Comparison of ENCODE assay signal across 9 mouse cellular contexts in the genomic region with DNA sequence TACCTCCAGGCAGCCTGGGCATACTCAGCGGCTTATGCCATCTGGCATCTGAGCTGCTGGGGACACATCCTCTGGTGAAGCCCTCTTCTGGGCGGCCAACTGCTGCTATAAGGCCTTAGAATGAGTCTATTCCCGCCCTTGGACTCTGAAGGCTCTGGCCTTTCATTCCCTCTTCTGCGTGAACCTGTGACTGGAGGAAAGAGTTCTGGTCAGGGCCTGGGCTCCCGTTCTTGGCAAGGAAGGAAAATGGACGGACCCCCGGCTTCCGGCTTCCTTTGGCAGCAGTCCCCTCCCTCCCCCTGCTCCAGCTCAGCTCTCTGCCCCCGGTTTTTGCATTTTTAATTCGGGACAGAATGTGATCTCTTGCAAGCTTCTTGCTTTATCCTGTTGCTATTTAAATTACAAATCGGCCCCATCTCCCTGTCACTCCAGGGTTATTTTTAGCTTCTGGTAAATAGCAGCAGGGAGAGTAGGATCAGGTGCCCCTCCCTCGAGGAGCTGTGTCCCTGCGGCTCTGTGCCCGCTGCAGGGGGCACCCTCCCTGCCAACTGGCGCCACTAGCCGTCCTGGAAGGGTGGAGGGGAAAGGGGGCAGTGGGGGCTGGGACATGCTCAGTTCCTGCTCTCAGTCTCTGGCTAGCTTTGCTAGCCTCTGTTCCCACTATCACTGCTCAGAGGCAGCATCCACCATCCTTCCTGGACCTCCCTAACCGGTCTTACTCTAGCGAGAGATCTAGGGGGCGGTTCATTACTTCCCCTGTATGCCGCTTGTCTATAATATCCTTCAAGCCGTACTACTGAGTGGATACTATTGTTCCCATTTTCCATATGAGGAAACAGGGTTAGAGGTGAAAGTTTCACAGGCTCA. TPM values are rescaled to one million over a fixed set of nuclear protein-coding genes. Genes with fewer than 3 reads are reported as not detected.
DNase-seq lines count a peak whose midpoint lies in the region; ATAC-seq lines count a peak whose summit lies in the region.
"Had no signal": no experiment of that assay in that cellular context is flagged by ENCODE, and none has a peak within 500 bp of the region (broad histone marks: within the 10 kb centered on the region; RNA-seq: fewer than 3 reads in every experiment).

No protein-coding gene starts in this region.

- H3K36me3 ChIP-seq in neural tube, embryonic 12.5 days: no peaks in the 10 kb centered on the region
- no peaks in the 10 kb centered on the region for H3K36me3 ChIP-seq in forebrain, embryonic 12.5 days (replicated peaks)
- no peaks in the 10 kb centered on the region for H3K36me3 ChIP-seq in midbrain, embryonic 14.5 days (ENCODE audit: control insufficient read depth, insufficient read depth, low read length)

- H3K27ac ChIP-seq in neural tube, embryonic 12.5 days: no peak overlapping the region
- peak overlapping the region; percentile 61 for H3K27ac ChIP-seq in forebrain, embryonic 12.5 days
- H3K27ac ChIP-seq in midbrain, embryonic 14.5 days (replicated peaks; ENCODE audit: low read depth, low read length): peak overlapping the region; percentile 49; the same call in 1 of the 2 replicates

- peaks cover 31% of the 10 kb centered on the region for H3K27me3 ChIP-seq in neural tube, embryonic 12.5 days (replicated peaks)
- peaks cover 64% of the 10 kb centered on the region for H3K27me3 ChIP-seq in forebrain, embryonic 12.5 days
- H3K27me3 ChIP-seq in midbrain, embryonic 14.5 days (ENCODE audit: control insufficient read depth, insufficient read depth, low read length): peaks cover 29% of the 10 kb centered on the region

- H3K4me3 ChIP-seq in neural tube, embryonic 12.5 days: no peak overlapping the region
- H3K4me3 ChIP-seq in forebrain, embryonic 12.5 days (replicated peaks): no peak overlapping the region
- no peak overlapping the region for H3K4me3 ChIP-seq in midbrain, embryonic 14.5 days (replicated peaks; ENCODE audit: low read depth, low read length)

- 16% methylated on average over 21 of the region's 21 CpGs for WGBS in neural tube, embryonic 12.5 days
- WGBS in forebrain, embryonic 12.5 days: 19% methylated on average over 21 of the region's 21 CpGs
- WGBS in midbrain, embryonic 14.5 days: 13% methylated on average over 21 of the region's 21 CpGs

- H3K9me3 ChIP-seq in neural tube, embryonic 12.5 days: no peaks in the 10 kb centered on the region
- H3K9me3 ChIP-seq in forebrain, embryonic 12.5 days: no peaks in the 10 kb centered on the region
- H3K9me3 ChIP-seq in midbrain, embryonic 14.5 days (ENCODE audit: control insufficient read depth, low read length): no peaks in the 10 kb centered on the region

- intact Hi-C loops in heart, postnatal 25 days (cut with DNase I): no loop called here
- intact Hi-C loops in left cerebral cortex, postnatal 36 days (cut with DNase I): no loop called here

- peak overlapping the region; percentile 40 for H3K4me2 ChIP-seq in neural tube, embryonic 12.5 days (replicated peaks)
- peak overlapping the region; percentile 32 for H3K4me2 ChIP-seq in forebrain, embryonic 12.5 days
- peak overlapping the region; percentile 41 for H3K4me2 ChIP-seq in midbrain, embryonic 14.5 days (ENCODE audit: low read length)

- H3K4me1 ChIP-seq in neural tube, embryonic 12.5 days: peaks cover 36% of the 10 kb centered on the region
- peaks cover 42% of the 10 kb centered on the region for H3K4me1 ChIP-seq in forebrain, embryonic 12.5 days
- H3K4me1 ChIP-seq in midbrain, embryonic 14.5 days (ENCODE audit: control insufficient read depth, insufficient read depth, low read length): peaks cover 25% of the 10 kb centered on the region

- peak; percentile 49; the same call in 1 of the 2 replicates for ATAC-seq in neural tube, embryonic 12.5 days (ENCODE audit: low FRiP score, low read depth)
- peak; percentile 39; the same call in 1 of the 2 replicates for ATAC-seq in forebrain, embryonic 12.5 days (ENCODE audit: low FRiP score)
- ATAC-seq in midbrain, embryonic 14.5 days (ENCODE audit: low FRiP score, low TSS enrichment): peak; percentile 49; the same call in 1 of the 2 replicates

- H3K9ac ChIP-seq in neural tube, embryonic 12.5 days: no peak overlapping the region
- peak overlapping the region; percentile 25; the same call in 1 of the 2 replicates for H3K9ac ChIP-seq in forebrain, embryonic 12.5 days
- H3K9ac ChIP-seq in midbrain, embryonic 14.5 days (replicated peaks; ENCODE audit: low read length): peak overlapping the region; percentile 26

- no peak for DNase-seq in neural tube, embryonic 10.5 days (ENCODE audit: extremely low spot score, low spot score)
- peak; percentile 36 for DNase-seq in heart, postnatal 25 days (ENCODE audit: low spot score)
- DNase-seq in left cerebral cortex, postnatal 36 days (ENCODE audit: low spot score in 2 of 2): peak; percentile 71 to 78
- DNase-seq in midbrain, embryonic 14.5 days: peak; percentile 61
- DNase-seq in embryo, embryonic 10.5 days (ENCODE audit: low spot score): no peak
- DNase-seq in c-Kit-positive CD71-positive TER-119-positive erythroid progenitor cells, embryonic 14.5 days (ENCODE audit: low spot score): no peak

RNA-seq across cellular contexts. Expression of gene Dgkz, which starts 4.2 kb away (rescaled TPM):
- 36.0 and 41.6 TPM in 2 replicates for polyA plus RNA-seq in neural tube, embryonic 12.5 days (2016; fragmentation: Nextera tagmentation; extraction: Ambion mirVana)
- polyA plus RNA-seq in forebrain, embryonic 12.5 days (2016; fragmentation: Nextera tagmentation; extraction: Ambion mirVana): 24.4 and 28.5 TPM in 2 replicates
- total RNA-seq in heart, postnatal 25 days (2021): 10 to 100 TPM; 37.7 to 46.9 TPM
- total RNA-seq in left cerebral cortex, postnatal 36 days (2021): 100 to 1,000 TPM; 503 to 538 TPM
- polyA plus RNA-seq in midbrain, embryonic 14.5 days (2014; fragmentation: Nextera tagmentation; extraction: Ambion mirVana): 27.5 and 32.0 TPM in 2 replicates

RNA-seq across cellular contexts. Expression of gene Gm9821, which starts 26.0 kb away (rescaled TPM):
- 0.29 and 0.32 TPM in 2 replicates for polyA plus RNA-seq in neural tube, embryonic 12.5 days (2016; fragmentation: Nextera tagmentation; extraction: Ambion mirVana)
- polyA plus RNA-seq in forebrain, embryonic 12.5 days (2016; fragmentation: Nextera tagmentation; extraction: Ambion mirVana): 0.46 and 0.52 TPM in 2 replicates
- total RNA-seq in heart, postnatal 25 days (2021): not detected
- not detected for total RNA-seq in left cerebral cortex, postnatal 36 days (2021)
- polyA plus RNA-seq in midbrain, embryonic 14.5 days (2014; fragmentation: Nextera tagmentation; extraction: Ambion mirVana): 0.14 and 0.26 TPM in 2 replicates
- total RNA-seq: layer of hippocampus, adult 8-10 months had no signal

RNA-seq across cellular contexts. Expression of gene Mdk, which starts 39.4 kb away (rescaled TPM):
- 774 and 775 TPM in 2 replicates for polyA plus RNA-seq in neural tube, embryonic 12.5 days (2016; fragmentation: Nextera tagmentation; extraction: Ambion mirVana)
- 834 and 889 TPM in 2 replicates for polyA plus RNA-seq in forebrain, embryonic 12.5 days (2016; fragmentation: Nextera tagmentation; extraction: Ambion mirVana)
- total RNA-seq in heart, postnatal 25 days (2021): 1 to 10 TPM; 4.4 TPM
- 10 to 100 TPM; 15.6 to 23.5 TPM for total RNA-seq in left cerebral cortex, postnatal 36 days (2021)
- polyA plus RNA-seq in midbrain, embryonic 14.5 days (2014; fragmentation: Nextera tagmentation; extraction: Ambion mirVana): 131 and 196 TPM in 2 replicates

RNA-seq across cellular contexts. Expression of gene Chrm4, which starts 44.4 kb away (rescaled TPM):
- polyA plus RNA-seq in neural tube, embryonic 12.5 days (2016; fragmentation: Nextera tagmentation; extraction: Ambion mirVana): 0.50 and 0.96 TPM in 2 replicates
- 0.31 and 0.72 TPM in 2 replicates for polyA plus RNA-seq in forebrain, embryonic 12.5 days (2016; fragmentation: Nextera tagmentation; extraction: Ambion mirVana)
- total RNA-seq in heart, postnatal 25 days (2021): not detected
- 10 to 100 TPM; 44.0 to 51.3 TPM for total RNA-seq in left cerebral cortex, postnatal 36 days (2021)
- 0.34 and 0.65 TPM in 2 replicates for polyA plus RNA-seq in midbrain, embryonic 14.5 days (2014; fragmentation: Nextera tagmentation; extraction: Ambion mirVana)

RNA-seq across cellular contexts. Expression of gene Creb3l1, which starts 52.8 kb away (rescaled TPM):
- 1.7 and 2.5 TPM in 2 replicates for polyA plus RNA-seq in neural tube, embryonic 12.5 days (2016; fragmentation: Nextera tagmentation; extraction: Ambion mirVana)
- polyA plus RNA-seq in forebrain, embryonic 12.5 days (2016; fragmentation: Nextera tagmentation; extraction: Ambion mirVana): 1.4 and 1.5 TPM in 2 replicates
- total RNA-seq in heart, postnatal 25 days (2021): 1 to 10 TPM; 4.5 to 6.8 TPM
- total RNA-seq in left cerebral cortex, postnatal 36 days (2021): 1 to 10 TPM; 2.6 to 2.8 TPM
- 0.69 and 2.0 TPM in 2 replicates for polyA plus RNA-seq in midbrain, embryonic 14.5 days (2014; fragmentation: Nextera tagmentation; extraction: Ambion mirVana)

Comparison
In these comparisons a context has a peak if more than half of its experiments do, and no peak if none do; other contexts are left out.
1. DNase-seq: peak in heart, postnatal 25 days (single experiment), left cerebral cortex, postnatal 36 days (2 of 2) and midbrain, embryonic 14.5 days (single experiment); none in neural tube, embryonic 10.5 days (single experiment), embryo, embryonic 10.5 days (single experiment) and c-Kit-positive CD71-positive TER-119-positive erythroid progenitor cells, embryonic 14.5 days (single experiment).
2. Peak in every context shown above with its lines, with median percentiles within 50 percentile points of each other: ATAC-seq and H3K4me2 ChIP-seq.